Mouse (Mus musculus) heart, embryonic 15.5 days (tissue): Measurements from ENCODE around the gene Oxtr. TPM values are rescaled to one million over a fixed set of nuclear protein-coding genes. Genes with fewer than 3 reads are reported as not detected.

ENCODE experiments used
- ATAC-seq: fragments of 200-750 bp; cut with Nextera tagmentation; replicated peaks from 2 replicates; pipeline ENCODE4 v1.8.0; 2017; ENCODE audit warnings: low read depth, moderate TSS enrichment; ENCODE audit not compliant: insufficient number of reproducible peaks, insufficient read depth, low FRiP score
- H3K27ac ChIP-seq: fragments of 300-500 bp; sonication (generic); 2 replicates; pipeline ENCODE4 v1.5.1; 2015; ENCODE audit warnings: mild to moderate bottlenecking, inconsistent platforms
- H3K27me3 ChIP-seq: fragments of 300-500 bp; sonication (generic); 2 replicates; pipeline ENCODE4 v1.6.1; 2015; ENCODE audit warnings: inconsistent platforms
- H3K36me3 ChIP-seq: fragments of 300-500 bp; sonication (generic); 2 replicates; pipeline ENCODE4 v1.6.1; 2015; ENCODE audit warnings: mild to moderate bottlenecking, inconsistent platforms
- H3K4me1 ChIP-seq: fragments of 300-500 bp; sonication (generic); replicated peaks from 2 replicates; pipeline ENCODE4 v1.6.1; 2015; ENCODE audit warnings: inconsistent platforms
- H3K4me2 ChIP-seq: fragments of 300-500 bp; sonication (generic); 2 replicates; pipeline ENCODE4 v1.6.1; 2015; ENCODE audit warnings: inconsistent platforms, mild to moderate bottlenecking, moderate library complexity
- H3K4me3 ChIP-seq: fragments of 300-500 bp; sonication (generic); 2 replicates; pipeline ENCODE4 v1.5.1; 2015; ENCODE audit warnings: mild to moderate bottlenecking, inconsistent platforms
- H3K9ac ChIP-seq: fragments of 300-500 bp; sonication (generic); 2 replicates; pipeline ENCODE4 v1.6.1; 2015; ENCODE audit warnings: mild to moderate bottlenecking, inconsistent platforms
- H3K9me3 ChIP-seq: fragments of 300-500 bp; sonication (generic); replicated peaks from 2 replicates; pipeline ENCODE4 v1.6.1; 2016; ENCODE audit warnings: inconsistent platforms
- WGBS: fragments of 180-500 bp; shearing (Covaris S2); methylation state at CpG from one replicate; pipeline ENCODE4 v1.1.7; 2015; ENCODE audit warnings: mixed read lengths; 5-methylcytosine and 5-hydroxymethylcytosine counted together
- polyA plus RNA-seq: library from polyadenylated mRNA; unstranded; fragments of >200 nt; fragmentation: Nextera tagmentation; extraction: Ambion mirVana; gene quantifications from 2 replicates; pipeline ENCODE4 v1.2.1, GENCODE M21; 2015

Gene Oxtr
- polyA plus RNA-seq, 1 experiment from 2014 or later, result 0.21 TPM

DNA sequence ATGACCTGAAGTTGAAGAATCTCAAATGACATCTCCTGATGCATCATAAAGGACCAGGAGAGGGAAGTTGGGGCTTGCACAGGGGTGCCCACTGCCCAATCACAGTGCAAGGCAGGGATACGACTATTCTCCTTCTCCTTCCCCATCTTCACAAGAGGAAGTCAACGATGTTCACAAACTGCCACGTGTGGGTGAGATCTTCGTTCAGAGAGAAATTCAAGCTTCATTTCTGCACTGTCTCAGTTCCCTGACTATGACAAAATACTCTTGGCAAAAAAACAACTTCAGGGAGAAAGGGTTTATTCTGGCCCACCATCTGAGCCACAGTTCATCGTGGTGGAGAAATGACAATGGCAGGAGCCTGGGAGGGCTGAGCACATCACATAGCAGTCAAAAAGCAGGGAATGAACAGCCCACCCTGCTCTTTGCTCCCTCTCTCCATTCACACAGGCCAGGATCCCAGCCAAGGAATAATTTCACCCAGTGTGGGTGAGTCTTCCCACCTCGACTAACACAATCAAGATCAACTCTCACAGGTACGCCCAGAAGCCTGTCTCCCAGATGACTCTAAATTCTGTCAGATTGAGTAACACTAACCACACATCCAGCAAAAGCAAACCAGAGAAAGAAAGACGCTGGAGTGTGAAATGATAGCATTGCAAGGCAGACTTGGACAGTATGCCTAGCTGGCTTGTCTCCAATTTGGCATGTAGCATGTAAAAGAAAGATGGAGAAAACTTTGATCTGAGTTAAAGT, 65.8 kb downstream of the Oxtr start:
- 61% methylated on average over 8 of the region's 8 CpGs for WGBS
- no peaks in the 10 kb centered on the region; the same call in 1 of the 2 replicates for H3K4me1 ChIP-seq
- H3K27me3 ChIP-seq, result no peaks in the 10 kb centered on the region
- ATAC-seq, result 0 out of 2 replicates have a peak, but pooled peaks have one; percentile 35
- H3K27ac ChIP-seq, result 0 out of 2 replicates have a peak overlapping the region, but pooled peaks have one; percentile 31
- H3K9ac ChIP-seq, result no peak overlapping the region
- no peak overlapping the region for H3K4me3 ChIP-seq
- no peak overlapping the region for H3K4me2 ChIP-seq
- no peaks in the 10 kb centered on the region; the same call in 1 of the 2 replicates for H3K9me3 ChIP-seq
- no peaks in the 10 kb centered on the region for H3K36me3 ChIP-seq

Other genes starting within 250 kb of the Oxtr start
- gene Lmcd1, start 216.2 kb downstream of the Oxtr start, polyA plus RNA-seq, result 49.9 and 54.5 TPM in 2 replicates
- 2.6 and 3.2 TPM in 2 replicates for gene Ssu2, start 101.9 kb downstream of the Oxtr start, polyA plus RNA-seq
- gene Cav3, start 30.4 kb downstream of the Oxtr start, polyA plus RNA-seq, result 102 and 110 TPM in 2 replicates
- 16.9 and 20.7 TPM in 2 replicates for gene Rad18, start 206.7 kb upstream of the Oxtr start, polyA plus RNA-seq